Mouse (Mus musculus) C2C12 (cell line): ENCODE data around the gene Mbd3. TPM values are rescaled to one million over a fixed set of nuclear protein-coding genes. Genes with fewer than 3 reads are reported as not detected.

Experiments used
- H3K27me3 ChIP-seq: one replicate; pipeline ENCODE4 v1.6.1; 2011; ENCODE audit not compliant: control insufficient read depth, insufficient read depth, insufficient read length
- H3K36me3 ChIP-seq: one replicate; pipeline ENCODE4 v1.6.1; 2011; ENCODE audit not compliant: control insufficient read depth, insufficient read depth
- H3K4me3 ChIP-seq: one replicate; pipeline ENCODE4 v1.5.1; 2011; ENCODE audit warnings: mild to moderate bottlenecking, control low read depth; ENCODE audit not compliant: poor library complexity, insufficient read depth, severe bottlenecking
- H3K79me2 ChIP-seq: one replicate; pipeline ENCODE4 v1.6.1; 2011; ENCODE audit not compliant: control insufficient read depth, insufficient read depth
- H3K79me3 ChIP-seq: one replicate; pipeline ENCODE4 v1.6.1; 2011; ENCODE audit warnings: low read depth, control low read depth
- H3ac ChIP-seq: one replicate; pipeline ENCODE3; 2011; ENCODE audit warnings: low read depth; ENCODE audit not compliant: control insufficient read depth, insufficient read length
- CEBPB ChIP-seq: IDR thresholded peaks from one replicate; pipeline ENCODE4 v1.6.1; 2011; ENCODE audit warnings: low read depth, mild to moderate bottlenecking, control low read depth, moderate library complexity
- CTCF ChIP-seq: IDR thresholded peaks from one replicate; pipeline ENCODE4 v1.5.1; 2011; ENCODE audit not compliant: control insufficient read depth, insufficient read depth, insufficient read length
- FOSL1 ChIP-seq: IDR thresholded peaks from one replicate; pipeline ENCODE4 v1.8.0; 2011; ENCODE audit warnings: mild to moderate bottlenecking, low read length; ENCODE audit not compliant: poor library complexity, insufficient read depth, severe bottlenecking
- MAX ChIP-seq: IDR thresholded peaks from one replicate; pipeline ENCODE4 v1.6.1; 2011; ENCODE audit warnings: mild to moderate bottlenecking, control low read depth
- MYOD1 ChIP-seq: IDR thresholded peaks from one replicate; pipeline ENCODE4 v1.6.1; 2011; ENCODE audit warnings: low read depth; ENCODE audit not compliant: control insufficient read depth, insufficient read length
- MYOG ChIP-seq: IDR thresholded peaks from one replicate; pipeline ENCODE4 v1.6.1; 2011; ENCODE audit not compliant: control insufficient read depth, insufficient read length; ENCODE audit errors: extremely low read depth
- USF1 ChIP-seq: IDR thresholded peaks from one replicate; pipeline ENCODE4 v1.6.1; 2011; ENCODE audit warnings: low read depth, mild to moderate bottlenecking, control low read depth, moderate library complexity
- polyA plus RNA-seq: library from polyadenylated mRNA; unstranded; fragments of >200 nt; fragmentation: generic; extraction: Trizol; gene quantifications from one replicate; pipeline ENCODE4 v1.2.1, GENCODE M21; 2012; ENCODE audit warnings: missing spikeins

Gene Mbd3
- polyA plus RNA-seq, 1 experiment, result 326 TPM

GRCm38 (mm10) chr10:80431570-80432386 is 32.4 kb upstream of the Mbd3 start:
- Histone ChIP-seq H3K79me2 (peaks cover 64% of the 10 kb centered on the region), H3ac (peak overlapping the region; percentile 84), H3K79me3 (peaks cover 38% of the 10 kb centered on the region), H3K36me3 (peaks cover 39% of the 10 kb centered on the region), H3K4me3 (peak overlapping the region; percentile 97), H3K27me3 (no peaks in the 10 kb centered on the region)
- TF ChIP-seq MYOG, result no peak
- no peak for TF ChIP-seq CEBPB
- no peak for TF ChIP-seq USF1
- TF ChIP-seq FOSL1, result no peak
- no peak for TF ChIP-seq MYOD1
- TF ChIP-seq CTCF, result no peak
- TF ChIP-seq MAX, result no peak

GRCm38 (mm10) chr10:80430375-80430980 is 31.1 kb upstream of the Mbd3 start:
- Histone ChIP-seq H3K79me2 (peaks cover 70% of the 10 kb centered on the region), H3K27me3 (no peaks in the 10 kb centered on the region), H3K36me3 (peaks cover 52% of the 10 kb centered on the region), H3K4me3 (no peak overlapping the region), H3ac (no peak overlapping the region), H3K79me3 (peaks cover 38% of the 10 kb centered on the region)
- TF ChIP-seq CEBPB (no peak), FOSL1 (no peak), CTCF (no peak), MAX (no peak), MYOG (no peak), USF1 (no peak), MYOD1 (no peak)

GRCm38 (mm10) chr10:80429800-80430199 is 30.4 kb upstream of the Mbd3 start:
- H3K36me3 ChIP-seq, result peaks cover 59% of the 10 kb centered on the region
- peaks cover 41% of the 10 kb centered on the region for H3K79me3 ChIP-seq

GRCm38 (mm10) chr10:80425041-80425440 is 25.7 kb upstream of the Mbd3 start:
- Histone ChIP-seq H3ac (no peak overlapping the region), H3K79me2 (peaks cover 68% of the 10 kb centered on the region), H3K36me3 (peaks cover 88% of the 10 kb centered on the region), H3K4me3 (no peak overlapping the region), H3K27me3 (no peaks in the 10 kb centered on the region), H3K79me3 (peaks cover 21% of the 10 kb centered on the region)
- TF ChIP-seq USF1 (no peak), CTCF (no peak)

More at GRCm38 (mm10) chr10:80429800-80430199, 30.4 kb upstream of the Mbd3 start:
- Histone ChIP-seq H3K27me3 (no peaks in the 10 kb centered on the region), H3K4me3 (no peak overlapping the region), H3ac (no peak overlapping the region), H3K79me2 (peaks cover 77% of the 10 kb centered on the region)
- TF ChIP-seq CEBPB (no peak), MYOD1 (no peak), FOSL1 (no peak), USF1 (no peak), CTCF (no peak), MAX (no peak), MYOG (no peak)

GRCm38 (mm10) chr10:80423562-80423961 is 24.2 kb upstream of the Mbd3 start:
- no peak overlapping the region for H3K4me3 ChIP-seq
- peaks cover 14% of the 10 kb centered on the region for H3K79me3 ChIP-seq
- H3K36me3 ChIP-seq, result peaks cover 87% of the 10 kb centered on the region
- H3K79me2 ChIP-seq, result peaks cover 53% of the 10 kb centered on the region
- H3K27me3 ChIP-seq, result no peaks in the 10 kb centered on the region
- TF ChIP-seq MAX, result no peak
- TF ChIP-seq CTCF, result no peak
- no peak overlapping the region for H3ac ChIP-seq

GRCm38 (mm10) chr10:80421651-80422472 is 22.5 kb upstream of the Mbd3 start:
- peaks cover 38% of the 10 kb centered on the region for H3K79me2 ChIP-seq
- peaks cover 85% of the 10 kb centered on the region for H3K36me3 ChIP-seq

More at GRCm38 (mm10) chr10:80421651-80422472, 22.5 kb upstream of the Mbd3 start:
- Histone ChIP-seq H3K4me3 (no peak overlapping the region), H3K27me3 (no peaks in the 10 kb centered on the region), H3K79me3 (peaks cover 12% of the 10 kb centered on the region), H3ac (no peak overlapping the region)
- TF ChIP-seq MYOD1 (no peak), MYOG (no peak), MAX (no peak), CTCF (no peak), CEBPB (no peak), FOSL1 (no peak), USF1 (no peak)
